Mouse (Mus musculus) heart, embryonic 15.5 days (tissue): ENCODE data around the gene Btbd11. TPM values are rescaled to one million over a fixed set of nuclear protein-coding genes. Genes with fewer than 3 reads are reported as not detected.

Experiments used
- ATAC-seq: fragments of 200-750 bp; cut with Nextera tagmentation; replicated peaks from 2 replicates; pipeline ENCODE4 v1.8.0; 2017; ENCODE audit warnings: low read depth, moderate TSS enrichment; ENCODE audit not compliant: insufficient number of reproducible peaks, insufficient read depth, low FRiP score
- H3K27ac ChIP-seq: fragments of 300-500 bp; sonication (generic); 2 replicates; pipeline ENCODE4 v1.5.1; 2015; ENCODE audit warnings: mild to moderate bottlenecking, inconsistent platforms
- H3K27me3 ChIP-seq: fragments of 300-500 bp; sonication (generic); 2 replicates; pipeline ENCODE4 v1.6.1; 2015; ENCODE audit warnings: inconsistent platforms
- H3K36me3 ChIP-seq: fragments of 300-500 bp; sonication (generic); 2 replicates; pipeline ENCODE4 v1.6.1; 2015; ENCODE audit warnings: mild to moderate bottlenecking, inconsistent platforms
- H3K4me1 ChIP-seq: fragments of 300-500 bp; sonication (generic); replicated peaks from 2 replicates; pipeline ENCODE4 v1.6.1; 2015; ENCODE audit warnings: inconsistent platforms
- H3K4me2 ChIP-seq: fragments of 300-500 bp; sonication (generic); 2 replicates; pipeline ENCODE4 v1.6.1; 2015; ENCODE audit warnings: inconsistent platforms, mild to moderate bottlenecking, moderate library complexity
- H3K4me3 ChIP-seq: fragments of 300-500 bp; sonication (generic); 2 replicates; pipeline ENCODE4 v1.5.1; 2015; ENCODE audit warnings: mild to moderate bottlenecking, inconsistent platforms
- H3K9ac ChIP-seq: fragments of 300-500 bp; sonication (generic); 2 replicates; pipeline ENCODE4 v1.6.1; 2015; ENCODE audit warnings: mild to moderate bottlenecking, inconsistent platforms
- H3K9me3 ChIP-seq: fragments of 300-500 bp; sonication (generic); replicated peaks from 2 replicates; pipeline ENCODE4 v1.6.1; 2016; ENCODE audit warnings: inconsistent platforms
- WGBS: fragments of 180-500 bp; shearing (Covaris S2); methylation state at CpG from one replicate; pipeline ENCODE4 v1.1.7; 2015; ENCODE audit warnings: mixed read lengths; 5-methylcytosine and 5-hydroxymethylcytosine counted together
- polyA plus RNA-seq: library from polyadenylated mRNA; unstranded; fragments of >200 nt; fragmentation: Nextera tagmentation; extraction: Ambion mirVana; gene quantifications from 2 replicates; pipeline ENCODE4 v1.2.1, GENCODE M21; 2015

The Btbd11 gene
- polyA plus RNA-seq, 1 experiment from 2014 or later: 0.79 TPM

DNA sequence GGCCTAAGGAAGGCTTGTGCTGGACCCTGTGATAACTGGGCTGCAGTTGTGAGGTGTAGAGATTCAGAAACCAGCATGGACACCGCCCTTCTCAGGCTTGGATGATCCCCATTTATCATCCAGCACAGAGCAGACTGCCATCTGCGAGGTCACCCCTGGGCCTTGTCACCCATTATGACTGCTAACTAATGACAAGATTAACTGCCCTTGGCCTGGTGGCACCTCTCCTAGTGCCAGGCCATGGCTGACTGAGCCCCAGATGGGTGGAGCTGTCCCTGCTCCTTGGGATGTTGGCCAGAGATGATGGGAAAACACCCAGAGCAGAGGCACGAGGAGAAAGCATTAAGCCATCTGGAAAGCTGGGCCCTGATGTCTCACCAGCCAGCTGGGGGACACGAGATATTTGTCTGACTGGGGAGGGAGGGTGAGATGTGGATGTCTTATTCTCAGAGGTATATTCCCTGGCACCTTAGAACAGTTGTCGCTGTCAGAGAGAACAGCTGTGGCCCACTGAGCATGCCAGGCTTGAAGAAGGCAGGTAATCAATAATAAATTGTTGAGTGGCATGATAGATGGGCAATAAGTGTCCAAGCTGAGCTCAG is 121.7 kb downstream of the Btbd11 start:
- Histone ChIP-seq H3K27me3 (no peaks in the 10 kb centered on the region), H3K4me1 (no peaks in the 10 kb centered on the region), H3K4me2 (no peak overlapping the region), H3K9ac (no peak overlapping the region), H3K27ac (no peak overlapping the region), H3K9me3 (no peaks in the 10 kb centered on the region), H3K4me3 (no peak overlapping the region), H3K36me3 (no peaks in the 10 kb centered on the region)
- ATAC-seq: no peak
- WGBS: 70% methylated on average over 5 of the region's 5 CpGs

DNA sequence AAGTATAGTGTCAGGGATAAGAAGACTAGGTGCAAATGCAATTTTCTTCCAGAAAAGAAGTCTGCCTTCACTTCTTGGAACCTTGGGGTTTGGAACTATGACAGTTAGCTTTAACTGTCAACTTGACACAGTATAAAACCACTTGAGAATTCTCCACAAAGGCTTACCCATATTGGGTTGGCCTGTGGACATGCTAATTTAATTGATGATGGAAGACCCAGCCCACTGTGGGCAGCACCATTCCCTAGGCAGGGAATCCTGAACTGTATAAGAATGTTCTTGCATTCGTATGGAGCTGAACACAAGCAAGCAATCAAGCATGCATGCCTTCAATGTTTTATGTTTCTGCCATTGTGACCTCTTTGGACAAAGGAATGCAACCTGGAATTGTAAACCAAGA is 122.4 kb downstream of the Btbd11 start:
- no peak overlapping the region for H3K4me2 ChIP-seq
- H3K27me3 ChIP-seq: no peaks in the 10 kb centered on the region
- no peaks in the 10 kb centered on the region for H3K4me1 ChIP-seq
- no peak overlapping the region for H3K9ac ChIP-seq
- no peaks in the 10 kb centered on the region for H3K36me3 ChIP-seq
- no peak overlapping the region for H3K27ac ChIP-seq
- WGBS: 81% methylated on average over 1 of the region's 1 CpGs
- H3K9me3 ChIP-seq: no peaks in the 10 kb centered on the region
- no peak overlapping the region for H3K4me3 ChIP-seq
- ATAC-seq: no peak

DNA sequence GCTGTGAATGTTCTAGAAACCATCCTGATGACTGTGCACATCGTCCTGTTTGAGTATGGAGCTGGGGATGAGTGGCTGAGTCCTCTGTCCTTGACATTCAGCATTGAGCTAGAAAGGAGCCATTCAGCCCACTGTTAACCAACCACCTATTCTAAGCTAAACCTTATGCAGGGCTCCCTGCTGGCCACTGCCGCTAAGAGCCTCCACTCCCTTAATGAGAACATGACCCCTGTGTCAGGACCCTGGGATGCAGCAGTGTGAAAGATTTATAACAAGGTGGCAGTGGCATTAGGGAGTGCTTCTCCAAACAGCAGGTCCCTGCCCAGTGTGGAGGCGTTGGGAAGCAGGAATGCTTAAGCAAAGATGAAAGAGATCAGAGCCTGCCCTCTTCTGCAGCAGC is 123.7 kb downstream of the Btbd11 start:
- Histone ChIP-seq H3K4me2 (no peak overlapping the region), H3K9me3 (no peaks in the 10 kb centered on the region), H3K36me3 (no peaks in the 10 kb centered on the region), H3K27me3 (no peaks in the 10 kb centered on the region), H3K4me1 (no peaks in the 10 kb centered on the region), H3K27ac (no peak overlapping the region), H3K4me3 (no peak overlapping the region), H3K9ac (no peak overlapping the region)
- ATAC-seq: no peak
- 8% methylated on average over 3 of the region's 3 CpGs for WGBS

DNA sequence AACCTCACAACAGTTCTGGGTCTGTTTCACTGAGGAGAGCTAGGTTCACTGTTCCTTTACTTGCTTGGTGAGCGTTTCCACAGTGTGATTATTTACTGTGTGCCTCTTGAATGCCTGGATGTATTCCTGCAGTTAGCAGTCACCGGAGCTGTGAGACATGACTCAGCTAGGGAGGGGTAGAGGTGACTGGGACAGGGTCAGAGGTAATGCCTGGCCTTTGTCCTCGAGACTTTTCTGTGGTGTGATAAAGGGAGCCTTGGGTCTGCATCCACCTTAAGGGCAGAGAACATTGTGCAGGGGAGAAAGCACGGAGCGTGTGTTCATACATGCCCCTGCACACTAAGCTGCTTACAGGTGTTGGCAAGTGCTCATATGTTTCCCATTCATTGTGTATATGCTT is 126.2 kb downstream of the Btbd11 start:
- Histone ChIP-seq H3K9me3 (no peaks in the 10 kb centered on the region), H3K27me3 (no peaks in the 10 kb centered on the region), H3K27ac (no peak overlapping the region), H3K36me3 (no peaks in the 10 kb centered on the region), H3K4me2 (no peak overlapping the region), H3K4me3 (no peak overlapping the region), H3K4me1 (no peaks in the 10 kb centered on the region), H3K9ac (no peak overlapping the region)
- 69% methylated on average over 5 of the region's 5 CpGs for WGBS
- no peak for ATAC-seq

DNA sequence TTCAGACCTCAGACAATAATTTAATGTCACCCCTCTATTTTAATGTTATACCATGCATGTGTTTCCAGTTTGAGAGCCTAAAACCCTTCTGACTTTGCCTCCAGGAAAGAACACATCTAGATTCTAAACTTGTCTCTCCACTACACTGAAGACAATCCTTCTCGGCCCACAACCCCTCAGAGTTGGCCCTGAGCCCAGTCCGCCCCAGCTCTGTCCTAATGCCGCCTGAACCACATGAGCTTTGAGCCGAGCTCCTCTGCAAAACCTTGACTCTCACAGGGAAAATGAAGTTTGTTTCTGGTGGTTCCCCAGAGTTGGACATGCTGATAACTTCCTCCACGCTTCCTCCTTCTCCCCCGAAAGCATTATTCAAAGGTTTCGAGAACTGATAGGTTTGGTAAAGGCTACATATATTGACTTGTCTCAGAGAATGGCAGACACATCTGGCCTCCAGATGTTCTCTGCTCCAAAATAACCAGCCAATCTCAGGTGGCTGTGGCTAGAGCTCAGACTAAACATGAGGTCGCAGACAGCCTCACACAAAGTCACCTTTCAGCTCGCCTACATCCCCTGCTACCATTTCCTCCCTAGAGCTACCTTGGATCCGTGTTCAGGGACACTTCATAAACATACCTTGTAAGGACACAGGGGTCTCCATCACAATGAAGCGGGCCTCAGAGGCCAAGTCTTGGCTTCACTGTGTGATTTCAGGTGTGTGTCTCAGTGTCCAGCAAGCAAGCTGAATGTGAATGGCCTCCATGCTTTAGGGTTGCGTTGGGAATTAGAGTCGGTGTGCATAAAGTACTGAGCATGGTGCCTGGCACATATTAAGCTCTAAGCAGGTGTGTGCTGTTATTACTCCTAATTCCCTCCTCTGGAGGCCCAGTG is 130.9 kb downstream of the Btbd11 start:
- Histone ChIP-seq H3K4me2 (no peak overlapping the region), H3K27ac (no peak overlapping the region)

DNA sequence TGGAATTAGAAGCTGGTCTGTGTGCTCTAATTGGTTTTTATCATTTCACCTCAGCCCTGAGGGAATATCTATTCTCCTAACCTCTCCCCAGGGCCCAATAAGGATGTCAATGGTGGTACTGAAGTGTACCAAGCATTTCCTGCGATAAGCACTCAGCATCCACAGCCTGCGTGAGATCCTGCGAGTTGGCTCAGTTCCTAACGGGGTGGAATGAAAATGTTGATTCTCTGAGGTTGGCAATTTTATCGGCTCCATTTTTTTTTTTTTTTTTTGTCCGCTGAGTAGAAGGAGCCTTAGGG is 131.4 kb downstream of the Btbd11 start:
- Histone ChIP-seq H3K4me2 (no peak overlapping the region), H3K9ac (no peak overlapping the region), H3K27ac (no peak overlapping the region), H3K27me3 (no peaks in the 10 kb centered on the region), H3K9me3 (no peaks in the 10 kb centered on the region), H3K36me3 (no peaks in the 10 kb centered on the region), H3K4me3 (no peak overlapping the region), H3K4me1 (no peaks in the 10 kb centered on the region)
- no peak for ATAC-seq
- WGBS: 77% methylated on average over 6 of the region's 6 CpGs

More for the DNA sequence above, 130.9 kb downstream of the Btbd11 start:
- no peak for ATAC-seq
- H3K4me3 ChIP-seq: no peak overlapping the region
- H3K36me3 ChIP-seq: no peaks in the 10 kb centered on the region
- no peak overlapping the region for H3K9ac ChIP-seq
- no peaks in the 10 kb centered on the region for H3K27me3 ChIP-seq
- no peaks in the 10 kb centered on the region for H3K9me3 ChIP-seq
- WGBS: 54% methylated on average over 13 of the region's 13 CpGs
- H3K4me1 ChIP-seq: no peaks in the 10 kb centered on the region

DNA sequence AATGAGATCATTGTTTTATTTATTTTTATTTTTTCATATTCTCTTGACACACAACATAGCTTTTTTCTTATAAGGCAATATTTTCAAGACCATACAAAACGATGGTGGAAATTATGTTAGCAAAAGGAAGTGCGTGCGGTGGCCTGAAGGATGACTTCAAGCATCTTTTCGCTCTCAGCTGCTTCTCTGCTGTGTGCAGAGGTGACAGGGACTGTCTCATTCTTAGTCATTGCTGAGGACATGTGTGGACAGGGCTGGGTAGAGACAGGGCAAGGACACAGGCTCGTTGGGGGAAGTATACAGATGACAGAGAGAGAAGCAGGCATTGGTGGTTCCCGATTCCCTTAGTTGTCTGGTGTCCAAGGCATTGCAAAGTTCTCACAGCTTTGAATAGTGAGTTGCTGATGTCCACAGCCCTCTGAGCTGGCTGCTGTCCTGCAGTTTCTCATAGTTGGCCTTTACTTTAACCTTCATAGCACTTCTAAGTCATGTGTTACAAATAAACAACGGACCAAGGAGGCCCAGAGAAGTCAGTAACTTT is 135.7 kb downstream of the Btbd11 start:
- no peaks in the 10 kb centered on the region for H3K4me1 ChIP-seq
- H3K9me3 ChIP-seq: no peaks in the 10 kb centered on the region
- no peak overlapping the region for H3K4me2 ChIP-seq
- no peak overlapping the region for H3K9ac ChIP-seq
- no peaks in the 10 kb centered on the region for H3K27me3 ChIP-seq
- no peak overlapping the region for H3K27ac ChIP-seq
- no peak overlapping the region for H3K4me3 ChIP-seq
- no peaks in the 10 kb centered on the region for H3K36me3 ChIP-seq
- no peak for ATAC-seq
- WGBS: 77% methylated on average over 7 of the region's 7 CpGs

DNA sequence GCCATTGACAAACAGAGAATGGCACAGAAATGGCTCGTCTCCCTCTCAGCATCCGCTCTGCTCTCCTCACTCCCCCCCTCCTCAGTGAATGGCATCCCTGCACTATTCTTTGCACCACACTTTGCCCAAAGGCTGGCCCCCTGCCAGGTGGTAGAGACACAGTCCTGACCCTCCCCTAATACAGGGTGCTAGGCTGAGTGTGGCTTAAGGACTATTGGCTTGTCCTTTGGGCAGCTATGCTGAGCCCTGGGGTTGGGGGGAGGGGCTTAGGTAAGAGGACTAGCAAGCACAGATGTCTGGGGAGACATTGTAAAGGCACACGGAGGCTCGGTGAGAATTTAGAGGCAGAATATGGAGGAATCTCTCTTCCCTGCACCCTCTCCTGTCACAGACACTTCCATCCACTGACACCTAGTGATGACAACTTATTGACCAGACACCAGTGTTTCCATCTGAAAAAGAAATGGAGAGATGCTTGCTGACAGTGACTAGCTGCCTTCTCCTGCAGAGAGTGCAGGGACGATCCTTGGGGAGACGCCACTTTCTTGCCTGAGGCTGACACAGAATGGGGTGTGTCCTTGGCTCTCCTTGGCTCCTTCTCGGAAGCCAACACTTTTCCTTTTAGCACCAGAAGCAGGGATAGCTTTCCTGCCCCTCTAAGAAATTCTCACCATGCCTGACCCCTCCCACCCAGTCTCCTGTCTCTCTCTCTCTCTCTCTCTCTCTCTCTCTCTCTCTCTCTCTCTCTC is 138.8 kb downstream of the Btbd11 start:
- Histone ChIP-seq H3K9ac (no peak overlapping the region), H3K9me3 (no peaks in the 10 kb centered on the region), H3K27me3 (no peaks in the 10 kb centered on the region), H3K4me1 (no peaks in the 10 kb centered on the region), H3K4me2 (no peak overlapping the region), H3K4me3 (no peak overlapping the region), H3K27ac (no peak overlapping the region), H3K36me3 (no peaks in the 10 kb centered on the region)
- whole genome bisulfite sequencing: 18% methylated on average over 7 of the region's 7 CpGs
- ATAC-seq: no peak

DNA sequence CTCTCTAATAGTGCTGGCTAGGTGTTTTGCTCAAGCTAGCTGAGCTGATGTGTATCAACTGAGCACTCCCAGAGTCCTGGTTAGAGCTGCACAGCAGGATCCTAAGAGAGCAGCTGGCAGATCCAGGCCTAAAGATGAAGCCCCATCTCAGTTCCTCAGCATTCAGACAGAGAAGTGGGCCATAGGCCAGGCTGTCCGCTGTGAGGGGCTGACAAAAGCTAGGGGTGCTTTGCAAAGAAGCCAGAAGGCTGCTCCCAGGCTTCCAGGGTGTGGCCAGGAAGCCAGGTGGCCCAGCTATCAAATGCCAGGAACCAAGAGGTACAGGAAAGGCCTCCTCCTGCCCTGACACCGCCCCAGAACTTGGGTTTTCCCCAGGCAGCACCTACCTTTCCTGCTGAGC is 140.0 kb downstream of the Btbd11 start:
- H3K4me2 ChIP-seq: no peak overlapping the region
- no peaks in the 10 kb centered on the region for H3K27me3 ChIP-seq
- no peaks in the 10 kb centered on the region for H3K36me3 ChIP-seq
- no peaks in the 10 kb centered on the region for H3K9me3 ChIP-seq
- H3K9ac ChIP-seq: no peak overlapping the region
- H3K27ac ChIP-seq: no peak overlapping the region
- 80% methylated on average over 2 of the region's 2 CpGs for WGBS
- ATAC-seq: no peak
- H3K4me1 ChIP-seq: no peaks in the 10 kb centered on the region
- no peak overlapping the region for H3K4me3 ChIP-seq

DNA sequence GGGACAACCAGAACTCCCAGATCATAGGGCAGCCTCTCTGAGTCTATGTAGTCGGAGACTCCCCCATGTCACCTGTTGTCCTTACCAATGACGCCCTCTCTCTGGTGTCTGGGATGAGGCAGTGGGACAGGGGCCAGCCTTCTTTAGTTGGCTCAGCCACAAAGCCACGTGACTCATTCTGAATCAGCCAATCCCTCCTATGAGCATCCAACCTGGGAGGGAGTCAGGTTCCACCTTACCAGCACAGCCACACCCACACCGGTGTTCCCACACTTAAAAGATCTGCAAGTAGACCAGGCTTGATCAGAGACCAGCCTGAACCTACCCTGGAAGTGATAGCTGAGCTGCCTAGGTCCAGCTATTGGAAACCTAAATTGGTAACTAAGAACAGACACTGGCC is 141.1 kb downstream of the Btbd11 start:
- no peak overlapping the region for H3K4me2 ChIP-seq
- 57% methylated on average over 4 of the region's 4 CpGs for WGBS
- no peaks in the 10 kb centered on the region for H3K36me3 ChIP-seq
- no peak for ATAC-seq
- no peaks in the 10 kb centered on the region for H3K9me3 ChIP-seq
- no peak overlapping the region for H3K27ac ChIP-seq
- no peak overlapping the region for H3K4me3 ChIP-seq
- no peaks in the 10 kb centered on the region for H3K27me3 ChIP-seq
- no peak overlapping the region for H3K9ac ChIP-seq
- no peaks in the 10 kb centered on the region for H3K4me1 ChIP-seq

DNA sequence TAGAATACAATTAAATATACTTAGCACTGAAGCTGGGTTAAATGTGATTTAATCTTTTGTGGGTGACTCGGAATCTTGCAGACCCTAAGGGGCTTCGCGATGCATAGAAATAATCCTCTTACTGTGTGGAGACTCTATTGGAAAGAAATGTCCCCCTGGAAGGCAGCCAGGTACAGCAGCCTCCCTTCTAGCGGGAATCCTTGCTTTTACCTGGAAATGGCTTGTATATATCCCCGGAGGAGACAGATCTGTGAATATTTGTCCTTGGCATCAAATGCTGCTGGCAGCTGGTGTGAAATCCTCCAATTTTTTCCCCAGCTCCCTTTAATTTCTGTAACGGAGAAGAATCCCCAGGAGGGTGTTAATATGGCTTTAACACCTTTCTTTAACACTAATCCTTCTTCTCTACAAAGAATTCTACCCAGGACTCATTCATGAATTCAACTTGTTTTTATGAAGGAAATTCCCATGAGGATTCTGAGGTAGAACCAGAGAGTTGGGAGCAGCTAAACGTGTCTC is 146.6 kb downstream of the Btbd11 start:
- no peak overlapping the region for H3K4me3 ChIP-seq
- WGBS: 58% methylated on average over 7 of the region's 7 CpGs
- no peak for ATAC-seq

More for the DNA sequence above, 146.6 kb downstream of the Btbd11 start:
- no peaks in the 10 kb centered on the region for H3K4me1 ChIP-seq
- H3K4me2 ChIP-seq: no peak overlapping the region
- no peaks in the 10 kb centered on the region for H3K36me3 ChIP-seq
- no peak overlapping the region for H3K9ac ChIP-seq
- no peaks in the 10 kb centered on the region for H3K9me3 ChIP-seq
- no peak overlapping the region for H3K27ac ChIP-seq
- no peaks in the 10 kb centered on the region; the same call in 1 of the 2 replicates for H3K27me3 ChIP-seq
